Mouse (Mus musculus) retina, embryonic 14.5 days (tissue): Measurements from ENCODE around the gene Mon1b.

Experiments
- DNase-seq: peaks from one replicate; pipeline ENCODE4 v3.0.0-alpha.2; 2015; ENCODE audit warnings: low spot score

Gene Mon1b

DNA sequence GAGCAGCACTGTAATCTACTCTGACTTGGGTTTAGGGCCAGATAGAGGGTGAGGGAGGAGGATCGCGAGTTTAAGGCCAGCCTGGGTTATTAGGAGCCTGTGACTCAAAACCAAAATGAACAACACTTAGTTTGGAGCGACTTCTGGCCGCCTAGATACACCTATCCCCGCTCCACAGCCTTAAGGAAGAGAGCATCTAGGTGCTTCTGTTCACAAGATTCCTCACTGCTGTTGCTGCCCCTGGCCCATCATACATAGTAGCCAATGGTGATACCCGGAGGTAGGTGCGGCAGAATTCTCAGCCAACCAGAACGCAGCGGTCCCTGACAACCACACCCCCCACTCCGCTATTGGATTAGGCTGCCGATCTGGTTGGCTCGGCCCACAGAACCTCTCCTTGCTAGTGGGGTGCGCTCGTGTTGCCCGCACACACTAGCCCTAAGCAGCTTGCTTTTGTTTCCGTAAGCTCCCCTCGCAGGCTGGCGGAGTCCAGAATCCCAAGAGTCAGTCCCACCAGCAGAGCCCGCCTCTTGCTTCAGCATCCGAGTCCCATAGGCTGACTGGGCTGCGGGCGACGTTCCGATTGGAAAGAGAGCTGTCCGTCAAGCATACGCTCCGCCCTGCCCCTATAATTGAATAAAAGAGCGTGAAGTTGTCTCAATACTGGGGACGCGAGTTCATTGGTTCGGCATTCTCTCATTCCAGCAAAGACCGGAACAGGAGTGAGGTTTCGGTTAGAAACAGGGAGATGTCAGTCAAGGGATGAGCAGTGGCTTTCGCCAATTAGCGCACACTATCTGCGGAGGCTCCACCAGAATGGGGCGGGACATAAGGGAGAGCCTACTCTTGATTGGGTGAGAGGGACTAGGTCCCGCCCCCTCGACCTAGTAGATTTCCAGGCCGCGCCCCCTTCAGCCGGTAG lies at the start of gene Mon1b:
TSS of gene Mon1b (plus strand) at position 918 of the 922 bp plus-strand sequence.
- DNase-seq, result peak; percentile 100

DNA sequence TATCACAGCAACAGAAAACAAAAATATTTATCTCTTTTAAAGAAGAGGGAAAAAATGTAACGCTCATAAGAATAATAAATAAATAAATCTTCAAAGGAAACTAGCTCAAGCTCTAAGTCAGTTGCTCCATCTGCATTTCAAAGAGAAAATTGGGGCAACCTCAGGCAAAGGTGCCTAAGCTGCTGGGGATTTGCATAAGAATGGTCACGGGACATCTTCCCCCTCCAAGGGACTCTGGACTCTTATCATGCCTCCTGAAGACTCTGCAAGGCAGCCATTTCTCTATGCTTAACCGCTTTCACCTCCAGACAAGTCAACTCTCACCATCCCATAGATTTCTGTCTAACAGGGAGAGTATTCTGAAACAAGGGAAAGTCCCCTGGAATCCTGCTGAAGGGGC lies 37.0 kb upstream of the Mon1b start:
- no peak for DNase-seq

DNA sequence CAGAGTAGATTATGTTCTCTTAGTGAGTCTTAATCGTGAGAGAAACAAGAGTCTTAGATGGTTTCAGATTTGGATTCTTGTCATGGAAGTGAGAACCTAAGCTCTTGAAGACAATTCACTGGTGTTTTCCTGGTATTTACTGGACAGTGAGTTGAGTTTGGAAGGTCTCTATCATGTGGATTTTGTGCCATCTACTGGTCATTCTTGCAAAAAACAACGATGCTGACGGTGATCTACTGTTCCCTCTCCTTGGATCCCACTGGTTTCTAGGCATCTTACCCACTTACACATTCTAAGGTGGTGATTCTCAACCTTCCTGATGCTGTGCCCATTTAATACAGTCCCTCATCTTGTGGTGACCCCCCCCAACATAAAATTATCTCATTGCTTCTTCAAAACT lies 2.8 kb upstream of the Mon1b start:
- DNase-seq, result peak; percentile 83

DNA sequence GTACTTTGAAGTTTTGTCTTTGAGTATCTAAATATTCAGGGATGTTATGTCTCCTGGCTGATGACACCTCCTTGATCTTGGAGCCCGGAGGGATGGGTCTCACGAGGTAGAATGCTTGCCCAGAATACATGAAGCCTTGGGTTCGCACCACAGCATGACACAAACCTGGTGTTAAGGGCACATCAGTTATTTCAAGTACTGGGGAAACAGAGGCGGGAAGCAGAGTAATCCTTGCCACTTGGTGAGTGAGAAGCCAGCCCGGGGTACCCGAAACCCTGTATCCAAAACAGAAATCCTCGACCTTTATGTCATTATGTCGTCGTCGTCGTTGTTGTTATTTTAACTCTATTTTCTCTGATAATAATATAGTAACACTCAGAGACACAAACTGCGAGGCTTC lies 1.2 kb upstream of the Mon1b start:
- no peak for DNase-seq

DNA sequence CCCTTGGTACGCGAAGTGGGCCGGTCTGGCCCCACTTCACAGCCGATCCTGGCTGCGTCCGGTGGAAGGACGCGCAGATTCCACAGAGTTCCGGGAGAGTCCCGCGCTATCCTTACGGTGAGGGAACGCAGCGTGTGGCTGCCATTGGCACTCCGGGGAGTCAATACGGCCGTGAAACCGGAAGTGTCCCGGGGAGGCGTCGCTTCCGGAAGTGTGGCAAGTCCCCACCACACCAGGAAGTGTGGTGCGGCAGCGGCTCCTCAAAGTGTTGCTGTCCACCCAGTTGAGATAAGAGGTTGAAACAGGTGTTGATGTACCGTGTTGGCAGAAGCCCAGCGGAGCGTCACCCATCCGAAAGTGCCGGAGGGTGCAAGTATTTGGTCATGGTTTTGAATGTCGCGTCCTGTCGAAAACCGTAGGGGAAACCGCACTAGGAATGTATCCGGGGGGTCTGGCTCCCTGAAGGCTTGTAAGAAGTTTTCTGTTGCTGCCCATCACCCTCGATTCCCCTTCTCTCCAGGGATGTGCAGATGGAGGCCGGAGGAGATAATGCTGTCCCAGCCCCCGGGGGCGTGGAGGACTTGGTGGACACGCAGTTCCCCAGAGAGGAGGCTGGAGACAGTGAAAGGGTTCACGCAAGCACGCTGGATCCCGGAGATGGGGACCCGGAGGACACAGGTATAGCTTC lies 349 bp downstream of the Mon1b start:
- no peak for DNase-seq

DNA sequence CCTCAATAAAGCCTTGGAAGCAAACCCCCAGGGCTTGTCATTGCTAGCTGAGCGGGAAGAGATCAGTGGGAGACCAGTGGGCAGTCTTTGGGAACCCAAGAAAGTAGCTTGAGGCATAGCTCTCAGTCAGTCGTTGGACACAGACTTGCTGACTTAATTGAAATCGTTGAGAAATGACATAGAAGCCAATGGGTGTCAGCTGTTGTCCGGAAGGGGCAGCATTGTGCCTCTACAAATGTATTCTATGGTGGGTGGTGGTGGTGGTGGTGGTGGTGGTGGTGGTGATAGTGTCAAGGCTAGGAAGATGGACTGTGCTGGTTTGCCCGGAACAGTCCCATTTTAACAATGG lies 867 bp downstream of the Mon1b start:
- DNase-seq, result no peak

DNA sequence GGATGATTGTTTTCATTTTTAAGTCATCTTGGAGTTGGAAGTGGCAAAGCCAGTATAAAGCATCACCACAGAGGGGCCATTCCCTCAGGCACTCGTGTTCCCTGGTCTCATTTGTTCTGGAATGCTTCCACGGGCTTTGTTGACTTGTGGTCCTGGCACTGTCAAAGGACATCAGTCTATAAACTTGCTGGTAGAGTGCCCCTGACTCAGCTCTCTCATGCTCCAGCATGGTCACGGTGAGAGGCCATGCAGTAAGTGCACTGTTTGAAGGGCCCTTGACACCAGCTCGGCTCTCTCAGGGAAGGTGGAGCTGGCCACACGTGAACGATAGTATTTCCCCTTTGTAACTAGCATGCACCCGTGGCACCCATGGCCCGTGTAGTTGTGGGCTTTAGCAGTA lies 5.0 kb downstream of the Mon1b start:
- no peak for DNase-seq

DNA sequence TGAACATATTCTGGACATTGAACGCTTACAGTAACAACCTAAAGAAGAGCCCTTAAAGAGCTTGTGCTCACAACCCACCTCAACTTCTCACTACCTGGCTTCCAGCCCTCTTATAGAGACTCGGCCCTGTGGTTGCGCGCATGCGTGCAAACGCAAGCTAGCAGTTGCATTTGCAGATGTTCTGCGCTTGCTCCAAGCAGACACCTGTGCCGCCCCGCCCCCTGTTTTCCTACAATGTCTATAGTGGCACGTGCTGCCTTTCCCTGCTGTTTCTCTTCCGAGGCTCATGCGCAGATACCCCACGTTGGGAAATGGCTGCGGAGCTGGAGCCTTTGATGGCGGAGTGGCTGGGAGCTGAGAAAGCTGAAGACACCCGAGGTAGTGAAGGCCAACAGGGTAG lies 7.5 kb downstream of the Mon1b start, which contains the start of gene Syce1l:
TSS of gene Syce1l (plus strand) at position 288 of the 400 bp plus-strand sequence.
- no peak for DNase-seq

DNA sequence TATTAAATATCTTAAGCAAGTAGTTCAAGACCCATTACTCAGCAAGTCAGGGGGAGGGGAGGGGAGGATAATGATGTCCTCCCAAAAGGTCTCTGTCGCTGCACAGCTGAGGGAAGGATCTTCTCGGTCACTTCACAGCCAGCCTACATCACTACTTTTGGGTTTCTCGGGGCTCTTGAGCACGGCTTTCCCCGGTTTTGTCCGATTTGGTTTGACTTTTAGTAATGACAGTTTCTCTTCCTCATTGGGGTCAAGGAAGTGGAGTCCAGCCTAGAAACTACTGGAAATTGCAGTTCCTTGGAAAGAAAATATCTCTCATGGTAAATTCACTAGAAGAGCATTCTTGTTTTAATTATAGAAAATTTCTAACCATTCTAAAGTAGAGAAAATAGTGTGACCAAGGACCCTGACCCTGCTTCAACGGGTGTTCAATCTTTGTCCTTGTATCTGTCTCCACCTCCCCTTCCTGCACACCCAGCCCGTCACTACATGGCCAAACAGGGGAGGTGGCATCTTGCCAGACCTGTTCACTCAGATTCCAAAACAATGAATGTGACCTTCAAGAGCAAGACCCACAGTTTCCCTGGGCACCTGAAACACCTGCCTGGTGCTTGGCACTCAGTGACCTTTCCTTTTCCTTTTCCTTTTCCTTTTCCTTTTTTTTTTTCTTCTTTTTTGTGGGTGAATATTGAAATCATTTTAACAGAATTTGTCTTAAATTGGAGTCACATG lies 8.3 kb downstream of the Mon1b start:
- DNase-seq, result no peak

DNA sequence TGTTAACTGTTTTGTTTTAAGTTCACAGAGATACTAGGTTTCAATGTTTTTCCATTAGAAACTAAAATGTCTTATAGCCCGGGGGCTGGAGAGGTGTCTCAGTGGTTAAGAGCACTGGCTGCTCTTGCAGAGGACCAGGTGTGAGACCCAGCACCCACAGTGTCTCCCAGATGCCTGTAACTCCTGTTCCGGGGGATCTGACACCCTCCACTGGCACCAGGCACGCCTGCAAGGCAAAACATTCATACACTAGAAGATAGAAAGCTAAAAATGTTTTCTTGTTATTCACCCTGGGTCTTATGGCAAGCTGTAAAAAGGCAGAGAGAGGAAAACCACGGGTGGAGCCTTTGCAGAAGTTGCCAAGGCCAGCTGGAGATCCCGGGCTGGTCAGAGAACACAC lies 9.8 kb downstream of the Mon1b start:
- no peak for DNase-seq

DNA sequence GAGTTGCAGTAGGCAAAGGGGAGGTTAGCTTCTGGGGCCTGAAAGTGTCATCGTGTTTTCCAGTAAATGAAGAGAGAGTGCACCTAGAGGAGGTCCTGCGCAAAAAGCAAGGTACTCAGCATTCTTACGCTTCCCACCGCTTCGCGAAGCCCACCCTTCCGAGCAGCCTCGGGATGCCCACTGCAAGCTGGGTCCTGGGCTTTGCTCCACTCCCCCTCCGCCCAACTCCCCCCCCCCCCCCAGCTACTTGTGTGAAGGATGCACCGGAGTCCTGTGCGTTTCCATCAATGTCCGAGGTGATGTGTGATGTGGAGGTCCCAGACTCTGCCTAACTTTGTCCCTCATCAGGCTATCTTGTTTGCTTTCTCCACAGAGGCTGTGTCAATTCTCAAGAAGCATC lies 17.1 kb downstream of the Mon1b start:
- no peak for DNase-seq

DNA sequence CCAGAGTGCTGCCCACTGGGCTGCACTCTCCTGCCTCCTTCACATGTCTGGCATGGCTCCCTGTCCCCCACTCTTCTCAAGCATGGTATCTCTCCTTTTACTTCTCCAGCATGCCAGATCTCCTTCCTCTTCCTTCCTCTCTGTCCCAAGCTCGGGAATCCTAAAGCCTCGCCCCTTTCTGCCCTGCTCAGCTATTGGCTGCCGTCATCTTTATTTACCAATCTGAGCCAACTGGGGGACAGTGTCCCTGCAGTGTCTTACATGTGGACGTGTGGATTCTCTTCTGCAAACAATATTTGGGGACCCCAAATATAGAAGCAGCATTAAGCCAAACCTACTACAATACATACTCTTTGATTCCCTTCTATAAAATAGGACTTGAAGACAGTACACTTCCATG lies 17.8 kb downstream of the Mon1b start:
- no peak for DNase-seq

DNA sequence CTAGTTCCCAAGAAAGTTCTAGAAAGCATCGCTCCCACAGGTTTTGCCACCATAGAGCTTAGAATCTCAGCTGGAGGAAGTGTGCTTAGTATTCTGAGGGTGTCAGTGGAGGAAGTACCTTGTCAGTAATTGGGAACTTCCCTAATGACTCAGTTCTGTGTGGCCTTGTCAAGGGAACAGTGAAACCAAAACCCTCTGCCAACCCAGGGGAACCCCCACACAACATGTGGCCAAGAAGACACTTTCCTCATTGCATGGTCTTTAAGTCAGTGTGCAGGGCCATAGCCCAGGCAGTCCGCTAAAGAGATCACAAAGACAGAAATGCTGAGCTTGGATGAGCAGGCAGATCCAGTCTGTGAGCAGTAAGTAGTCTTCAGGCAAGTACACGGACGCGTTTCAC lies 20.8 kb downstream of the Mon1b start:
- no peak for DNase-seq

DNA sequence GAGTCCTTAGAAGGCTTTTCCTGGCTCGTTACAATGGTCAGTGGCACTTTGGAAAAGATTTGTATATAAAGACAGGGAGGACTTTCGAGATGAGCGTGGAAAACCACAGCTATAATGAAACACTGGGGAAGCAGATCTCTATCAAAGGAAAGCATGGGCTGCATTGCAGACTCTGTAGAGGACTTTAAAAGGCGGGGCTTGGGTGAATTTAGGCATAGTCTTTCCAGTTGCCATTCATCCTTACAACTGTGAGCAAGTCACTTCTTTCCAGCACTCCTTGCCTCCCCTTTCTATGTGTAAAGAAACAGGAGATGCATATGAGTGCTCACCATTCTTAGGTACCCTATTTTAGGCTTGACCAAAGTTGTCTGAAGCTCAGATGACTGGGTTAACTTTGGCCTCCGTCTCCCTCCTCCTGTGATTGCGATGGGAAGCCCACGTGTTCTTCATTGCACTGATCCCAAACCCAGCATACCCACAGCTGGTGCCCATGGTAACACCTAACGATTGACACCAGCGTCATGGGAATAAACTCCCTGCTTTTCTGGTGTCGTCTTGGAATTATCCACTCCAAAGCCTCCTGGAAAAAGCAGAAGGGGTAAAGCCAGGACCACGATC lies 21.4 kb downstream of the Mon1b start:
- no peak for DNase-seq

DNA sequence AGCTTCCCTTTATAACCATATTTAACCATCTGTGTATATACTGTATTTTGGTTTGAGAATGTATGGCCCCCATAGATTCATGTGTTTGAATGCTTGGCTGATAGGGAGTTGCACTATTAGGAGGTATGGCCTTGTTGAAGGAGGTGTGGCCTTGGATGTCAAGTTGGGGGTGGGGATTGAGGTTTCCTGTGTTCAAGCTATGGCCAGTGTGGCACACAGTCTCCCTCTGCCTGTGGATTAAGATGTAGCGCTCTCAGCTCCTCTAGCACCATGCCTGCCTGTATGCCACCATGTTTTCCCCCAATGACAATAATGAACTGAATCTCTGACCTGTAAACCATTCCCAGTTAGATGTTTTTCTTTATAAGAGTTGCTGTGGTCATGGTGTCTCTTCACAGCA lies 24.7 kb downstream of the Mon1b start:
- DNase-seq, result no peak

DNA sequence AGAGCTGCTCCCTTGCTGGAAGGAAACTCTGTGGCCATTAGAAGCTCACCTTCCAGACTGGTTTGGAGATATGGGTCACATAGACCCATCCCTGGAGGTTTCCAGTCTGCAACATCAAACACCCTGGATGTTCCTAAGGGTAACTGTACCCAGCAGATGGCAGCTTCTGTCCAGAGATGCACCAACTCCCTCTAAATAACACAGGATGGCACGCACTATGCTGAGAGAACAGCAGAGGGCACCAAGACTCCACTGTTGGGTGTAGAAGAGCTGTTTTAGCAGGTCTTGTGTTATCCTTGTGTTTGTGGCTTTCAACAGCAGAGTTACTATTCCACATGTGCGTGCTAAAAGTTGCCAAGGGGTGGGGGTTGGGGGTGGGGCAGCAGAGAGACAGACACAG lies 29.2 kb downstream of the Mon1b start:
- DNase-seq, result peak; percentile 96

DNA sequence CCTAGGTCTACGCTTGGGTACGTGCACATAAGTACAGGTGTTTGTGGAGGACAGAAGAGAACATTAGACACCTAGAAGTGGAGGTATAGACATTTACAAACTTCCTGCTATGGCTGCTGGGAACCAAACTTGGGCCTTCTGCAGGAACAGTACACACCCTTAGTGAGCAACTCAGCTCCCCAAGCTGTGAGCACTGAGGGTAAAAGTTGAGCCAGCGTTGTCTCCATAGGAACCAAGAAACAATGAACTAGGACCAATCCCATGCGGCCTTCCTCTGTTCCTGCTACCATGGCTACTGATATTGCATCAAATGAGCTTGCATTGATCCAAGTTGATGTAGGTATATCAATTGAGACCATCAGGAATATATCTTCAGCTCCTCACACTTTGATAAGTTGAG lies 29.6 kb downstream of the Mon1b start:
- peak; percentile 61 for DNase-seq

DNA sequence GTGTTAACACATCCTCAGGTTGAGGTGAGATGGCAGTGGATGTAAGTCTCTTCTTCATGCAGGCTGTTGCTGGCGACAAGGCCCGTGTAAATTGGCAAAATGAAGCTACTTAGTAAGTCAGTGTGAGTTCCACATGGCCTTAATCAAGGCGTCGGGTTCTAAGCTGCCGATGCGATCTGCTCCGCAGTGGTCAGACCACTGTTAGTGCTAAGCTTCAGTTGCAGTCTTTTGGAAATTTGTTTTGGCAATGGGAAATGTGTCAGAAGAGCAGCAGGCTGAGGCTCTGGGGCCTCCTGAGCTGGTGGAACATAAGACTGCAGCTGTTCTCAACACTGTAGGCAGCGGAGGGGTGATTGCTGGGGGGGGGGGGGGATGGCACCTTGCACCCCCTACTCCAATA lies 30.6 kb downstream of the Mon1b start:
- peak; percentile 20 for DNase-seq

DNA sequence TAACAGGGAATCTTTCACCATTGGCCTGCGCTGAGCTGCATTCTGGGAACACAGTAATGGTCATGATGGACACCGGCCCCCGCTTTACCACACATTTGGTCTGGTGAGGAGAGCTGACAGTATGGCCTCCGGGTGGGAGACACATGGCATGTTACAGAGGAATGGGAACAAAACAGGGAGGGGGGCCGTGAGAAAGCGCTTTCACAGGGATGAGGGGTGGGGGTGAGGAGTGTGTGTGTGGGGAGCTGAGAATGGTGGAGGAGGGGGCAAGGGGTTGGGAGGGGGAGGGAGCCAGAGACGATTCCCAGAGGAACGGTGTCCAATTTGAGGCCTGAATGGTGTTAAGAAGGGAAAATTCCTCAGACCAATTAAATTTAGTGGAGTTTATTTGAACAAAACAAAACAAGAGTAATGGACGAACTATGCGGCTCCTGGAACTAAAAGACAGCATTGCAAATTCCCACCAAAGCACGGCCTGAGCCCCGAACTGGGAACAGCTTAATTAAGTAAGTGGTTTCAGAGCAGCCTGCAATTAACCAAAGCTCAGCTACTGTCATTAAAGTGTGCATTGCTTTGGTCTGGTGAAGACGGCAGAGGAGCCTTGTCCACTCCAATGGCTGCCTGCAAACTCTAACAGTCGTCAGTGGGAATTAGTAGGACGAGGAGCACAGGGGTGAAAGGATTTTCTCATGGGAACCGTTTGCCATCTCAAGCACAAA lies 31.5 kb downstream of the Mon1b start:
- DNase-seq, result peak; percentile 29

DNA sequence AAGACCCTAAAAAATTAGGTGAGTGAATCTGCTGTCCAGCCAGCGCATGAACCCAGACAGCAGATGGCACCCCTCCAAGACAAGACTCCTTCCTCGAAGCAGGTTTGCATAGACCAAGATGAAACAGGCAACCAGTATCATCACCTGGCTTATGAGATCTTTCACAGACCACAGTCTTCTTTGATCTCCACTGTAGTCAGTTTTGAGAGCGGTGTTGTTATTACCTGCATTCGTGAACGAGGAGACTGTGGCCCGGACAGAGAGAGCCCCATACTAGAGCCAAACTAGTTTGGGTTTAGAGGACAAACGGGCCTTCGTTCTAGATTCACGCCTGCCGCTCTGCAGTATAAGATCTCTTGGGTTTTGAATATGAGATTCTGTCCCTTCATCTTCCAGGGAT lies 34.5 kb downstream of the Mon1b start:
- no peak for DNase-seq

DNA sequence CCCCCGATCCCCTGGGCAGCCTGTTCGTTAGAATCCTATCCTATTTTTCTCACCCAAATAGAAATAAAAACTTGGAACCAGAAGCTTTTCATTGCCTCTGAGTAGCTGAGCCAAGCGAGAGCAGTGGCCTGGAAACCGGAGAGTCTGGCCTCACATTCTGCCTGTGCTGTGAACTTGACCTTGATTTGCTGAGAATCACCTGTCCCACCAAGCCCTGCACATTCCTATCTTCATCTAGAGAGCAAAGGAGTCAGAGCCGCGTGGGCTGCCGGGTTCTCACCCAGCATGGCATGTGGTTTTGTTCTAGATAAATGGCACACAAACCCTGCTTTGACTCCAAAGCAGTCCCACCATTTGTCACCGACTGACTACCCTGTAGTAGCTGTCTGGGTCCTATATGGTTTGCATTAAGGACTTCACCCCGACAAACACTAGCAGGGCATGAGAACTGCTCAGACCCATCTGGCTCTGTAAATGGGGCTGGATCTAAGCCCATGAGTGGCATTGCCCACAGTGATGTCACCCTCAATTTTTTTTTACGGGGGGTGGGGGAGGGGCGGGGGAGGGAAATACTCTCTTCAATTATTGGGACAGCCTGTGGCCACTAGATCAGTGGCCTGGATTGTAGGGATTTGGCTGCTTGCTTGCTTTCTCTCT lies 37.3 kb downstream of the Mon1b start:
- DNase-seq, result peak; percentile 36
